Mouse (Mus musculus): ENCODE data around the gene Vmn1r56.
"Not testable (repeated sequence)": the region's sequence is repeated elsewhere in the genome, so short reads cannot be mapped to it uniquely, and the experiment has no call there.

Gene Vmn1r56

DNA sequence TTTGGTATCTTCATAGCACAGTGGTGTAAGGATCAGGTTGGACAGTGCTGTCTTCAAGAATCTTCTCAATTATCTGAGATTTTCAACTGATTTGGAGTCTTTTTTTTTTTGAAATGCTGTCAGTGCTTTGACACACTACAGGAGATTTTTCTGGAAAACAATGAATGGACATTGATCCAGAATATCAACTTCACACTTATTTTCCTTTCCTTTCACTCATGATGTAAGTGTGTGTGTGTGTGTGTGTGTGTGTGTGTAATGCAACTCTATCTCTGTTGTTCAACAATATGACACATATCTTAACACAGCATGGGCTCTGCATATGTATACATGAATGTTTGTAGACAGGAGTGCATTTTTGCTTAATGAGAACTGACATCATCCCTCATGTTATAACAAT lies at the start of gene Vmn1r56:
Gene Vmn1r56, minus strand, starts transcription at position 101 of the 400 bp plus-strand sequence.
- not testable (repeated sequence) for DNase-seq (ENCODE audit: low read depth, low spot score)

GRCm38 (mm10) chr7:5218193-5218592 lies 21.6 kb upstream of the Vmn1r56 start, which contains the start of gene Vmn1r57:
Gene Vmn1r57 (plus strand): TSS chr7:5218493.
- DNase-seq (ENCODE audit: low read depth, low spot score) = not testable (repeated sequence)

GRCm38 (mm10) chr7:5149570-5149969 lies 47.0 kb downstream of the Vmn1r56 start, which contains the start of gene Vmn1r55:
Gene Vmn1r55 (minus strand): TSS chr7:5149670.
- not testable (repeated sequence) for DNase-seq (ENCODE audit: low read depth, low spot score)
